Mouse (Mus musculus) kidney, adult 2 months (tissue): ENCODE measurements around the gene Tom1.

Source experiments
- CTCF ChIP-seq: fragments of 200-500 bp; conservative IDR thresholded peaks from 2 replicates; pipeline ENCODE4 v1.5.1; 2011; ENCODE audit warnings: low read depth, mild to moderate bottlenecking, control low read depth, low read length, moderate library complexity, mixed read lengths; ENCODE audit not compliant: insufficient read depth, insufficient read length
- POLR2A ChIP-seq: fragments of 200-500 bp; IDR thresholded peaks from one replicate; pipeline ENCODE4 v1.6.1; 2011; ENCODE audit warnings: low read depth, low read length, control low read depth

DNA sequence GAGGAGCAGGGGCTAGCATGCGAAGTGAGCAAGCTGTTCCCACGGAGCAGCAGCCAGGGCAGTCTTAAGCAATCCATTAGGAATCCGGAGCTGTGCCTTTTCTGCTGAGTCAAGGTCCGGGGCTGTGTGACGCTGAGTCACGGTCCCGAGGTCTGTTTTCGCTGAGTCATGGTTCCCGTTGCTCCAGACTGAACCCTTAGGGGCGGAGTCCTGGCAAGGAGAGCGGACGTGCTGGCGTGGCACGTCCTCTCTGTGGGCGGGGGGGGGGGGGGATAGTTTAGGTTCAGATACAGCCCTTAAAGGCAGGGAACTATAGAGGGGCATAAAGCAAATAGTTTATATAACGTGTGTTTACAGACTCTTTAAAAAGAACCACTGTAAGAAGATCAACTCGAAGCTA, 50.3 kb downstream of the Tom1 start:
- TF ChIP-seq CTCF: no peak
- TF ChIP-seq POLR2A: no peak
